In the genomic region with DNA sequence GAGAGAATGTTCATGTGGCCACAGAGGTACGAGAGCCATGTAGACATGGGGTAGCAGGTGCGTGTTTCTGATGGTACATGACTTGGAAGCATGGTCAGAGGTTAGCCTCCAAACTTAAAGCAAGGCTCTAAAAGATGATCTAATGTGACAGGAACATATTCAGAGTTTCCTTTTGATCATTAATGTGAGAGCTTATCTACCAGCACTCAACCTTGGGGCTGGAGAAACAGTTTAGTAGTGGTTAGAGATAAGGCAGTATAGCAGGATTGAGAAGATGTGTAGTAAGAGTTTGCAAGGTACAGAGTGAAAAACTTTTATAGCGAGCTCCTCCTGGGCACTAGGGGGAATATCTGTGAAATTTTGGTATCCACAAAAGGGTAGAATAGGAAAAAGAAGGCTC, we compare ENCODE assay signal across 38 mouse cellular contexts. TPM values are rescaled to one million over a fixed set of nuclear protein-coding genes. Genes with fewer than 3 reads are reported as not detected.
"Had no signal": no experiment of that assay in that cellular context is flagged by ENCODE, and none has a peak within 500 bp of the region (broad histone marks: within the 10 kb centered on the region; RNA-seq: fewer than 3 reads in every experiment).

No protein-coding gene starts in this region.

- H3K27me3 ChIP-seq: embryonic facial prominence, embryonic 12.5 days; embryonic facial prominence, embryonic 13.5 days; embryonic facial prominence, embryonic 15.5 days; forebrain, embryonic 12.5 days; forebrain, embryonic 13.5 days; forebrain, embryonic 15.5 days had no signal

- H3K27ac ChIP-seq: embryonic facial prominence, embryonic 10.5 days; embryonic facial prominence, embryonic 12.5 days; embryonic facial prominence, embryonic 13.5 days; embryonic facial prominence, embryonic 15.5 days; forebrain, embryonic 10.5 days; forebrain, embryonic 12.5 days; forebrain, embryonic 13.5 days; forebrain, embryonic 15.5 days; gastrocnemius, adult 2 months; heart, adult 2 months; heart, embryonic 10.5 days had no signal

- H3K9me3 ChIP-seq: embryonic facial prominence, embryonic 10.5 days; embryonic facial prominence, embryonic 12.5 days; embryonic facial prominence, embryonic 13.5 days; embryonic facial prominence, embryonic 15.5 days; forebrain, embryonic 10.5 days; forebrain, embryonic 12.5 days; forebrain, embryonic 13.5 days; forebrain, embryonic 15.5 days; heart, embryonic 10.5 days had no signal

- DNase-seq: cerebellum, adult 9-11 months; cerebellum, postnatal 10 days; cerebellum, postnatal 14 days; cerebellum, postnatal 25 days; cerebellum, postnatal 36 days; embryo, embryonic 11 days; forebrain, postnatal 0 days; gastrocnemius, adult 2 months; gastrocnemius, postnatal 10 days; gastrocnemius, postnatal 14 days; gastrocnemius, postnatal 25 days; gastrocnemius, postnatal 36 days; heart, adult 11 months; heart, adult 18-20 months; heart, adult 2 months had no signal

- H3K4me3 ChIP-seq: embryonic facial prominence, embryonic 10.5 days; embryonic facial prominence, embryonic 12.5 days; embryonic facial prominence, embryonic 13.5 days; embryonic facial prominence, embryonic 15.5 days; erythroblast, embryonic 14.5 days; forebrain, embryonic 10.5 days; forebrain, embryonic 12.5 days; forebrain, embryonic 13.5 days; forebrain, embryonic 15.5 days; gastrocnemius, adult 2 months; heart, adult 2 months; heart, embryonic 10.5 days had no signal

- H3K36me3 ChIP-seq: embryonic facial prominence, embryonic 10.5 days; embryonic facial prominence, embryonic 12.5 days; embryonic facial prominence, embryonic 13.5 days; embryonic facial prominence, embryonic 15.5 days; forebrain, embryonic 10.5 days; forebrain, embryonic 12.5 days; forebrain, embryonic 15.5 days; heart, embryonic 10.5 days had no signal

- H3K9ac ChIP-seq: embryonic facial prominence, embryonic 12.5 days; embryonic facial prominence, embryonic 13.5 days; embryonic facial prominence, embryonic 15.5 days; forebrain, embryonic 12.5 days; forebrain, embryonic 13.5 days; forebrain, embryonic 15.5 days; forebrain, postnatal 0 days had no signal

- ATAC-seq: forebrain, embryonic 13.5 days; forebrain, embryonic 14.5 days; forebrain, embryonic 15.5 days; forebrain, embryonic 16.5 days; forebrain, postnatal 0 days had no signal

- H3K4me1 ChIP-seq: embryonic facial prominence, embryonic 10.5 days; embryonic facial prominence, embryonic 12.5 days; embryonic facial prominence, embryonic 13.5 days; embryonic facial prominence, embryonic 15.5 days; forebrain, embryonic 10.5 days; forebrain, embryonic 12.5 days; forebrain, embryonic 13.5 days; forebrain, embryonic 15.5 days; heart, embryonic 10.5 days had no signal

RNA-seq across cellular contexts. Expression of a gene that starts 6.3 kb away (rescaled TPM):
- total RNA-seq: common myeloid progenitor, adult 5-6 weeks; forebrain, postnatal 0 days; gastrocnemius, adult 18-20 months; gastrocnemius, adult 2 months; gastrocnemius, postnatal 10 days; gastrocnemius, postnatal 14 days; gastrocnemius, postnatal 25 days; gastrocnemius, postnatal 36 days; gastrocnemius, postnatal 4 days; granulocyte monocyte progenitor cell, adult 5-6 weeks; heart, adult 18-20 months; heart, adult 2 months; heart, adult 8-10 months had no signal
- polyA plus RNA-seq: cortical plate, adult 2 months; embryonic facial prominence, embryonic 10.5 days; embryonic facial prominence, embryonic 11.5 days; embryonic facial prominence, embryonic 12.5 days; embryonic facial prominence, embryonic 13.5 days; embryonic facial prominence, embryonic 14.5 days; embryonic facial prominence, embryonic 15.5 days; erythroblast, embryonic 14.5 days; forebrain, embryonic 10.5 days; forebrain, embryonic 11.5 days; forebrain, embryonic 12.5 days; forebrain, embryonic 13.5 days; forebrain, embryonic 14.5 days; forebrain, embryonic 15.5 days; forebrain, embryonic 16.5 days; forebrain, postnatal 0 days; frontal cortex, adult 2 months; gonadal fat pad, adult 2 months; heart, adult 2 months; heart, embryonic 10.5 days had no signal

RNA-seq across cellular contexts. Expression of a gene that starts 15.7 kb away (rescaled TPM):
- total RNA-seq: common myeloid progenitor, adult 5-6 weeks; forebrain, postnatal 0 days; gastrocnemius, adult 18-20 months; gastrocnemius, adult 2 months; gastrocnemius, postnatal 10 days; gastrocnemius, postnatal 14 days; gastrocnemius, postnatal 25 days; gastrocnemius, postnatal 36 days; gastrocnemius, postnatal 4 days; granulocyte monocyte progenitor cell, adult 5-6 weeks; heart, adult 18-20 months; heart, adult 2 months; heart, adult 8-10 months had no signal
- polyA plus RNA-seq: cortical plate, adult 2 months; embryonic facial prominence, embryonic 10.5 days; embryonic facial prominence, embryonic 11.5 days; embryonic facial prominence, embryonic 12.5 days; embryonic facial prominence, embryonic 13.5 days; embryonic facial prominence, embryonic 14.5 days; forebrain, embryonic 10.5 days; forebrain, embryonic 11.5 days; forebrain, embryonic 12.5 days; forebrain, embryonic 13.5 days; forebrain, embryonic 14.5 days; forebrain, embryonic 15.5 days; forebrain, embryonic 16.5 days; forebrain, postnatal 0 days; gonadal fat pad, adult 2 months; heart, adult 2 months; heart, embryonic 10.5 days had no signal

RNA-seq across cellular contexts. Expression of a gene that starts 32.0 kb away (rescaled TPM):
- total RNA-seq: common myeloid progenitor, adult 5-6 weeks; forebrain, postnatal 0 days; gastrocnemius, adult 18-20 months; gastrocnemius, adult 2 months; gastrocnemius, postnatal 10 days; gastrocnemius, postnatal 14 days; gastrocnemius, postnatal 25 days; gastrocnemius, postnatal 36 days; gastrocnemius, postnatal 4 days; granulocyte monocyte progenitor cell, adult 5-6 weeks; heart, adult 18-20 months; heart, adult 2 months; heart, adult 8-10 months had no signal
- polyA plus RNA-seq: cortical plate, adult 2 months; embryonic facial prominence, embryonic 10.5 days; embryonic facial prominence, embryonic 11.5 days; embryonic facial prominence, embryonic 12.5 days; embryonic facial prominence, embryonic 13.5 days; embryonic facial prominence, embryonic 14.5 days; embryonic facial prominence, embryonic 15.5 days; erythroblast, embryonic 14.5 days; forebrain, embryonic 10.5 days; forebrain, embryonic 11.5 days; forebrain, embryonic 12.5 days; forebrain, embryonic 13.5 days; forebrain, embryonic 14.5 days; forebrain, embryonic 15.5 days; forebrain, embryonic 16.5 days; forebrain, postnatal 0 days; frontal cortex, adult 2 months; gonadal fat pad, adult 2 months; heart, adult 2 months; heart, embryonic 10.5 days had no signal

RNA-seq across cellular contexts. Expression of a gene that starts 43.8 kb away (rescaled TPM):
- total RNA-seq: common myeloid progenitor, adult 5-6 weeks; forebrain, postnatal 0 days; gastrocnemius, adult 18-20 months; gastrocnemius, adult 2 months; gastrocnemius, postnatal 10 days; gastrocnemius, postnatal 14 days; gastrocnemius, postnatal 25 days; gastrocnemius, postnatal 36 days; gastrocnemius, postnatal 4 days; granulocyte monocyte progenitor cell, adult 5-6 weeks; heart, adult 18-20 months; heart, adult 2 months; heart, adult 8-10 months had no signal
- polyA plus RNA-seq: cortical plate, adult 2 months; embryonic facial prominence, embryonic 10.5 days; embryonic facial prominence, embryonic 11.5 days; embryonic facial prominence, embryonic 12.5 days; embryonic facial prominence, embryonic 13.5 days; embryonic facial prominence, embryonic 14.5 days; embryonic facial prominence, embryonic 15.5 days; erythroblast, embryonic 14.5 days; forebrain, embryonic 10.5 days; forebrain, embryonic 11.5 days; forebrain, embryonic 12.5 days; forebrain, embryonic 13.5 days; forebrain, embryonic 14.5 days; forebrain, embryonic 15.5 days; forebrain, embryonic 16.5 days; forebrain, postnatal 0 days; frontal cortex, adult 2 months; gonadal fat pad, adult 2 months; heart, adult 2 months; heart, embryonic 10.5 days had no signal

RNA-seq across cellular contexts. Expression of a gene that starts 50.7 kb away (rescaled TPM):
- total RNA-seq: common myeloid progenitor, adult 5-6 weeks; forebrain, postnatal 0 days; gastrocnemius, adult 18-20 months; gastrocnemius, adult 2 months; gastrocnemius, postnatal 10 days; gastrocnemius, postnatal 14 days; gastrocnemius, postnatal 25 days; gastrocnemius, postnatal 36 days; gastrocnemius, postnatal 4 days; granulocyte monocyte progenitor cell, adult 5-6 weeks; heart, adult 18-20 months; heart, adult 2 months; heart, adult 8-10 months had no signal
- polyA plus RNA-seq: cortical plate, adult 2 months; embryonic facial prominence, embryonic 10.5 days; embryonic facial prominence, embryonic 11.5 days; embryonic facial prominence, embryonic 12.5 days; embryonic facial prominence, embryonic 13.5 days; embryonic facial prominence, embryonic 14.5 days; embryonic facial prominence, embryonic 15.5 days; erythroblast, embryonic 14.5 days; forebrain, embryonic 10.5 days; forebrain, embryonic 11.5 days; forebrain, embryonic 12.5 days; forebrain, embryonic 13.5 days; forebrain, embryonic 14.5 days; forebrain, embryonic 15.5 days; forebrain, embryonic 16.5 days; forebrain, postnatal 0 days; frontal cortex, adult 2 months; gonadal fat pad, adult 2 months; heart, adult 2 months; heart, embryonic 10.5 days had no signal
